Mouse (Mus musculus) frontal cortex, adult 2 months (tissue): Measurements from ENCODE around the gene Tvp23b. TPM values are rescaled to one million over a fixed set of nuclear protein-coding genes. Genes with fewer than 3 reads are reported as not detected.

Source experiments
- DNase-seq, 2 experiments: peaks; one replicate each; pipeline ENCODE4 v3.0.0; 2022; ENCODE audit warnings: low spot score in 1 of 2; ENCODE audit errors: extremely low spot score in 1 of 2
- polyA plus RNA-seq: library from polyadenylated mRNA; depleted of rRNA; stranded (reverse); fragments of >200 nt; gene quantifications from 2 replicates; pipeline ENCODE4 v1.2.3, GENCODE M21; 2012; rRNA removed

The Tvp23b gene
- polyA plus RNA-seq, 1 experiment, result 35.9 TPM

GRCm38 (mm10) chr11:62938921-62939320 is 59.7 kb downstream of the Tvp23b start:
- DNase-seq, result no peak

GRCm38 (mm10) chr11:62940176-62940575 is 60.9 kb downstream of the Tvp23b start:
- DNase-seq, result no peak

- DNase-seq, result no peak
These were observed 64.3 kb downstream of the Tvp23b start for GRCm38 (mm10) chr11:62943538-62943937.

GRCm38 (mm10) chr11:62945514-62945913 is 66.3 kb downstream of the Tvp23b start:
- DNase-seq, result no peak

- no peak for DNase-seq
These were observed 70.3 kb downstream of the Tvp23b start for GRCm38 (mm10) chr11:62949548-62949947.

GRCm38 (mm10) chr11:62951012-62951411 is 71.8 kb downstream of the Tvp23b start, which contains the start of gene Cdrt4:
Gene Cdrt4 (plus strand): TSS chr11:62951193.
- no peak for DNase-seq

- DNase-seq, result no peak
These were observed 75.5 kb downstream of the Tvp23b start for GRCm38 (mm10) chr11:62954766-62955165.

GRCm38 (mm10) chr11:62955186-62955585 is 75.9 kb downstream of the Tvp23b start:
- no peak for DNase-seq

GRCm38 (mm10) chr11:62955776-62956175 is 76.5 kb downstream of the Tvp23b start:
- DNase-seq, result no peak

GRCm38 (mm10) chr11:62957626-62958180 is 78.4 kb downstream of the Tvp23b start:
- DNase-seq, result no peak

GRCm38 (mm10) chr11:62963292-62963691 is 84.0 kb downstream of the Tvp23b start:
- DNase-seq, result no peak

GRCm38 (mm10) chr11:62966424-62966764 is 87.1 kb downstream of the Tvp23b start:
- DNase-seq, result no peak

Other genes with a start within 250 kb of the Tvp23b start
- 19.9 and 23.7 TPM in 2 replicates for gene Lrrc75a, start 230.9 kb upstream of the Tvp23b start, polyA plus RNA-seq
- 44.4 TPM in 2 replicates for gene Mmgt2, start 230.8 kb upstream of the Tvp23b start, polyA plus RNA-seq
- 12.0 and 12.3 TPM in 2 replicates for gene Zfp287, start 147.6 kb upstream of the Tvp23b start, polyA plus RNA-seq
- gene Gm10428, start 126.4 kb upstream of the Tvp23b start, polyA plus RNA-seq, result not detected in 2 replicates
- 16.1 and 20.5 TPM in 2 replicates for gene Zfp286, start 90.0 kb upstream of the Tvp23b start, polyA plus RNA-seq
- 1.8 and 2.2 TPM in 2 replicates for gene Trim16, start 59.2 kb upstream of the Tvp23b start, polyA plus RNA-seq
- 0.55 and 0.66 TPM in 2 replicates for gene Fbxw10, start 32.4 kb upstream of the Tvp23b start, polyA plus RNA-seq
- 0.40 and 0.48 TPM in 2 replicates for gene Cdrt4, start 71.7 kb downstream of the Tvp23b start, polyA plus RNA-seq
- gene Tekt3, start 182.2 kb downstream of the Tvp23b start, polyA plus RNA-seq, result not detected in 2 replicates
- gene Pmp22, start 249.5 kb downstream of the Tvp23b start, polyA plus RNA-seq, result 23.9 and 24.0 TPM in 2 replicates